Mouse (Mus musculus) c-Kit-negative CD71-positive TER-119-positive erythroid progenitor cells, embryonic 14.5 days (primary cell): ENCODE data around the gene Zfp968.
"Not testable (repeated sequence)": the region's sequence is repeated elsewhere in the genome, so short reads cannot be mapped to it uniquely, and the experiment has no call there.

Source experiments
- DNase-seq: peaks from one replicate; pipeline ENCODE4 v3.0.0-alpha.2; 2013; ENCODE audit warnings: low read depth, low spot score

Zfp968 gene

GRCm38 (mm10) chr2:175372136-175372535 lies at the start of gene Zfp968:
Gene Zfp968, plus strand, starts transcription at chr2:175372436.
- not testable (repeated sequence) for DNase-seq

GRCm38 (mm10) chr2:175338097-175338496 lies 34.1 kb upstream of the Zfp968 start, which contains the start of gene Gm4631:
Gene Gm4631, minus strand, starts transcription at chr2:175338197.
- not testable (repeated sequence) for DNase-seq
